Mouse (Mus musculus) gastrocnemius, adult 18-20 months (tissue): ENCODE data around the gene Catsper2. TPM values are rescaled to one million over a fixed set of nuclear protein-coding genes. Genes with fewer than 3 reads are reported as not detected.
A peak's percentile ranks its signal among the peaks of the same experiment; 100 is the strongest.

Experiments used
- DNase-seq: peaks from one replicate; pipeline ENCODE4 v3.0.0; 2021; ENCODE audit warnings: low spot score
- long read RNA-seq, 2 experiments: library from polyadenylated mRNA; stranded (forward); transcript quantifications; one replicate each; pipeline ENCODE4 v2.0.0; 2021
- total RNA-seq, 2 experiments: library from RNA; stranded (reverse); gene quantifications; 2 replicates each; pipeline ENCODE4 v1.2.3; 2021

Gene Catsper2
- total RNA-seq: 1 to 10 TPM; 1.7 to 1.8 TPM
- long read RNA-seq, experiment 1, partial matches to known transcripts: 0 of 1 reads
- long read RNA-seq, experiment 1, other reads (novel, unspliced or antisense): 1 of 1 reads
- long read RNA-seq, experiment 2, partial matches to known transcripts: 0 of 1 reads
- long read RNA-seq, experiment 2, other reads (novel, unspliced or antisense): 1 of 1 reads

DNA sequence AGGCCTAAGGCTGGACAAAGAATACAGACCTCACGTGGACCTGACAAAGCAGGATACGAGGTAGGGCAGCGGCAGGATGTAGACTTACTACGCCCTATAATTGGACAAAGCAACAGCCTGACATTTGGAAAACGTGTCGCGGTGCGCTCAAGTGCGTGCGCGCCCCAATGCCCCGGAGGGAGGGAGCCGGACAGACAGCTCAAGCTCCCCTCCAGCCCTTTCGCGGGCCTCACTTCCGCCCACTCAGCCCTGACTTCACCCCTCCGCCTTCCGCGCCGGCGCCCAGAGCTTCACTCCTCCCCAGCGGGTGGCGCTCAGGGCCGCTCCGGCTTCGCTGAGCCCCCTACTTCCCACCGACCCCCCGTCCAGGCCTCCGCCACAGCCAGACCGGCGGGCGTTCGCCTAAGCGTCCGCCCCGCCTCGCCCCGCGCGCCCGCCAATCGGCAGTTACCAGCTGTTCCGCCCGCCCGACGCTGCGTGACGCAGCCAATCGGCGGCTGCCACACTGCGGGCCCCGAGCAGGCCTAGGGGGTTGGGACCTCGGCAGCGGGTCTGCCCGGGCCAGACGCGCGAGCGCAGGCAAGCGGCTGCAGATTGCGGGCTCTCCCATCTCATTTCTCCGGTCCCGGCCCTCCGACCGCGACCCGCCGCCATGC is at the start of gene Catsper2, which contains the start of gene Pdia3:
Gene Catsper2 (minus strand): TSS at position 406 of the 656 bp plus-strand sequence.
Gene Pdia3 (plus strand): TSS at position 389 of the 656 bp plus-strand sequence.
- peak; percentile 96 for DNase-seq

DNA sequence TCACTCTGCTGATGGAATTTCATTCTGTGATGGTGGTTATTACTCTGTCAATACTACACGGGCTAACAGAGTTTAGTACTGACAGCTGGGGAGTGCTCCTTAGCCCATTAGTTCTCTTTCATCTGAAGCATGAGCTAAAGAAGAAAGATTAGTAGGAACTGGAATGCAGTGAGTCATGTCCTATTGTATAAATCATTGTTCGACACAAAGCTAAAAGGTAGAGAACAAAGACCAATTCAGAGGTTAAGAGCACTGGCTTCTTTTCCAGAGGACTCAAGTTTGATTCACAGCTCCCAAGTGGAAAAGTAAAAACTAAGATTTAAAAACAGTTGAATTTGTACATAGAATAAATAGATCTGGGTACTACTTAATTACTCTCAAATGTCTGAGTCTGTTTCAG is 46.5 kb upstream of the Catsper2 start:
- DNase-seq: no peak

DNA sequence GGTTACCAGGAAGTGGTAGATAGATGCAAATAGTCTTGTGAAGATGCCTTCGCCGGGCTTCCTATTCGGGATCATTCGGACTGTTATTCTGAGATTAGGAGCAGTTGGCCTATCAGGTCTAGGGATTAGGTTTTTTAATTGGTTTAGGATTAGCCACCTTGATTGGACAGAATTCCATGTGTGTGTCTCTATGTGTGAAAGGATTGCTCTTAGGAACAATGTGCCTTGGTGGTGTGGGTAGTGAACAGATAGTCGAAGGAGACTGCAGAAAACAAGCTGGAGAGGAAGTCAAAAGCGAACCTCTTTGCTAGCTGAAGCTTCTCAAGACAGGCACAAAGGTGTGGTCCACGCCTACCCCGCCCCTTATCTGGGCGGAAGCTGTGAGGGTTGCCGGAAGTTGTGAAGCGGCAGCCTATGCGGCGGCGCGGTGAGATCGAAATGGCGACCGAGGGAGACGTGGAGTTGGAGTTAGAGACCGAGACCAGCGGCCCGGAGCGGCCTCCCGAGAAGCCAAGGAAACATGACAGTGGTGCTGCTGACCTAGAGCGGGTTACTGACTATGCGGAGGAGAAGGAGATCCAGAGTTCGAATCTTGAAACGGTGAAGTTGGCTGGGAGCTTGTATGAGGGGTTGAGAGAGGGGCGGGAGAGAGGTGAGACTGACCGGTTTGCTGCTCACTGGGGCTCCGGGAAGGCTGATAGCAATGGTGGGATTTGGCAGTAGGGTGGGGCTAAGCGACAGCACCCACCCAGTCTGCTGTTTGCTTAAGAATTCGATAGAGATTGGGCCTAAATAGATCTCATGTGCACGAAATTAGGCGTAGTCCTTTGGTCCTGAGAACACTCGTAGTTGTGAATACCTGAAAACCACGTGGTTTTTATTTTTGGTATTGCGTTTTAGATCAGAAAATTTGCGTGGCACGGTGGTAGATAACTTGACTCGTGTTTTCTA is 43.4 kb upstream of the Catsper2 start, which contains the start of gene Serinc4:
Gene Serinc4 (minus strand): TSS at position 90 of the 951 bp plus-strand sequence.
- DNase-seq: peak; percentile 77

DNA sequence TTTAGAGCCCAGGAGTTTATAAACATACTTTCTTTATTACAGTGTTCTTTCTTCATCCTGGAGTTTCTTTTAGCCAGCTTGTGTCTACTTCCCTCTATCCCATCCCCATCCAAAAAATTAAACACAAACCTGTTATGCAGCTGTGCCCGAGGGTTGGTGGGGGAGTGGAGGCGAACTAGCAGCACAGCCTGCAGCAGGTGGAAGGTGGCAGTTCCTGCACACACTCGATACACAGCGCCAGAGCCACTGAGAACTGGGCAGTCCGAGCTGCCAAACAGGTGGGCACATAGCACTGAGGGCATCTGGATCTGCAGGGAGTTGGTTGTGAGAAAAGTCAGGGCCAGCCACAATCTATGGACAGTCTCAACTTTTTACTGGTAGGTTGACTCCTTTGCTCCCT is 41.9 kb upstream of the Catsper2 start:
- no peak for DNase-seq

DNA sequence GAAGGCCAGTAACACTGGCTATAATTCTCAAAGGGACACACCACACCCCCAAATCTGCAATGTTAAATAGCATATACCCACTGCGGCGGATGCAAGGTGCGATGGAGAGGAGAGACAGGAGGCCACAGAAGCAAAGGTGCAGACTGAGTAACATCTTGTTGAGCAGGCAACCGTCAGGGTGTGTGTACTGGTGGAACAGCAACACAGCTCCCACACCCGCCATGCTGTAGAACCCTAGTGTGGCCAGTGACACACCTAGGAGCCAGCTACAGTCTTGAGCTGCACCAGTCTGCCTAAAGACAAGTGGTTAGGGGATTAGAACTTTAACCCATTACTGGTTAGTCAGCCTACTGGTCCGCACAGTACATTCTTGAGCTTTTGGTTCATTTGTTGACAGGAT is 40.3 kb upstream of the Catsper2 start:
- no peak for DNase-seq

DNA sequence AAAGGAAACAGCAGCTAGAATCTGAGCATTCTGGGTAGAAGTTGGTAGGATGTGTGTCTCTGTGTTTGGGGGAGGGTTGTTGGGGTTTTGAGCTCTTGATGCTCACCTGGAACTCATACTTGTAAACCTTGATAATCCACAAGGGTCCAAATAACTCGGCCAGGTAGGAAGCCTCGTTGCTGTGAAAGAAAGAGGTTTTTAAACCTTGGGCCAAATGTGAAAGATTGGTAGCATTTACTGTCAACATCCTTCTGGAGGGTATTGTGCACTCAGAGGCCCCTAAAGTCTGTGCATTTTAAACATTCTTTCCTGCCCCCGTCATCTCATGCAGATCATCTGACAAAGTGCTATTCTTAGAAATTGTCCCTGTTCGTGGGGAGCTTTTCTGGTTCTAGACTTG is 39.4 kb upstream of the Catsper2 start, which contains the start of gene Hypk:
Gene Hypk (plus strand): TSS at position 301 of the 400 bp plus-strand sequence.
- DNase-seq: no peak

DNA sequence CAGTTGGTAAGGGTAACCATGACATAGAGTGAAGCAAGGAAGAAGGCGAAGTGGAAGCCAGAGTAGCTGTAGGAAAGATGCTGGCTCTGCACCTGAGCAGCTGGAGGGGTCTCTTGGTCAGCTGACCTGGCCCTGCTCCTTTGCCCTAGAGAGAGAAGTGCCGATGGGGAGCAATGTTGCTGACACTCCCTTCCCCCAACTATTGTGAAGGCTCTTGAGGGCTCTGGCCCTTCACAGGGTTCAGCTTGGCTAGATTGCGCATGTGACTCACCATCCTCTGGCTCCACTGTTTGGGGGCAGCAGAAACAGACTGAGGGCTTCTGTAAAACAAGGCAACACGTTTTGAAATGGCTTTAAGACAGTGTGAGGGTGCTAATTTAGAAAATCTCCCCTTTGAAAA is 38.8 kb upstream of the Catsper2 start:
- DNase-seq: no peak

DNA sequence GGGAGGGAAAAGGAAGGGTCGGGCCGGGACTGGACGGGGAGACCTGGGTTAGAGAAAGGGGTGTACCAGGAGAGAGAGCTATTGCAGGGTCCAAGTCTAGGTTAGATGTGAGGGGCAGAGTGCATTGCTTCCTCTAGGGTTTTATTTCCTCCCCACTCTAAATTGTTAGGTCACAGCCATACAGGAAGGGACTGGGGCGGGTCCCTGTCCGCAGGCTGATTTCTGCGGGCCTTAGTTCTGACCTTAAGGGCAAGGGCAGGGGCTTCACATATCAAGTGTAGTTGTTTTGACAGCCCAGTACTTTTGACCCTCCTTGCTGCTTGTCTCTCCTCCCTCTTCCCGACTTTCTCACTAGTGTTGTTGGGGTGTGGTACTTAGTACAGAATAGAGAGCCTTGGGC is 36.5 kb upstream of the Catsper2 start:
- no peak for DNase-seq

DNA sequence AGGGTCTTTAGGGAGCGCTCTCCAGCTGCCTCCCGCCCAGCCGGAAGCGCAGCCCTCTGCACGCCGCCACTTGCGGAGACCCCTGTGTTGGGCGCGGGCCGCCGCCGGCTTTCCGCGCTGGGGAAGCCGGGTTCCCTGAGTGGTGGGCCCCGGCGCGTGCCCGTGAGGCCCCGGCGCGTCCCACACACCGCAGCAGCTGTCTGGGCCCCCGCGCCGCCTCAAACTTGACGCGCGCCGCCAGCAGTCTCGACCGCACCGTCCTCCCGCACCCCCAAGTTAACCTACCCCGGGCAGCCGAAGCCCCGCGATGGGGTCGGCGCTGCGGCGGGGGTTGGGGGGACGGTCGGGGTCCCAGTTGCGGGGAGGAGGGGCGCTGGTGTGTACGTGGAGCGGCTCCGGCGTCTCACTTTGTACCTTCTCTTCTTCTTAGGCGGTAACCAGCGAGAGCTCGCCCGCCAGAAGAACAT is 36.0 kb upstream of the Catsper2 start:
- DNase-seq: no peak

DNA sequence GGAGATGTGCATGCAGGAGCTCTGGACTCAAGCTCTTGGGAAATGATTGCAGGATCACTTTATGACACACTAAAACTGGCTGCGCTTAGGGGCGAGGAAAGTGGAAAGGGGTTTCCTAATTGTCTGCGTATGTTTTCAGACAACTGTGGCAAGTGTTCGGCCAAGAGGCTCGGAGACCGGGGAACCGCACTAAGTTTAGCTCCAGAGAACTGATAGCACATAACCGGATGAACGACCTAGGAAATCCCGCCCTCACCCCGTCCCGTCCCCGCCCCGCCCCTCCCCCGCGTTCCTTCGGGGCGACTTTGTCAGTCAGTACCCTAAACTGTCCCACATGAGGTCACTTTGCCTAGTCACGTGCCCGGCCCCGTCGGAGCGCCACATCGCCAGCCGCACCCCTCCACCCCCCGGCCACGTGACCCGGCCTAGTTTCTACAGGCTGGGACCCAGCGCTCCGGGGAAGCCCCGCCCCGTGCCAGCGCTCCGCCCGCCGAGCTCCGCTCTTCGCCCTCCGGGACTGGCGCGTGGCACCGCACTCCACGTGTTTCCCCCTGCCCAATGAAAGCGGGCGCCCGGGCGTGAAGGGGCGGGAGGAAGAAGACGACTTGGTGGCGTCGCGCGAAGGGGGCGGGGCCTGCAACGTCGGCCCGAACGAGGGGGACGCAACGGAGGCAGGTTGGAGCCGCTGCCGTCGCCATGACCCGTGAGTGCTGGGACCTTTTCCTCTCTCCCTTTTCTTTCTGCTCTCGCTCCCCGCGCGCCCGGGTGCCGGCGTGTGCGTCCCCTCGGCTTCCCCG is 35.3 kb upstream of the Catsper2 start, which contains the start of gene Serf2:
Gene Serf2 (plus strand): TSS at position 457 of the 797 bp plus-strand sequence.
- DNase-seq: peak; percentile 100

DNA sequence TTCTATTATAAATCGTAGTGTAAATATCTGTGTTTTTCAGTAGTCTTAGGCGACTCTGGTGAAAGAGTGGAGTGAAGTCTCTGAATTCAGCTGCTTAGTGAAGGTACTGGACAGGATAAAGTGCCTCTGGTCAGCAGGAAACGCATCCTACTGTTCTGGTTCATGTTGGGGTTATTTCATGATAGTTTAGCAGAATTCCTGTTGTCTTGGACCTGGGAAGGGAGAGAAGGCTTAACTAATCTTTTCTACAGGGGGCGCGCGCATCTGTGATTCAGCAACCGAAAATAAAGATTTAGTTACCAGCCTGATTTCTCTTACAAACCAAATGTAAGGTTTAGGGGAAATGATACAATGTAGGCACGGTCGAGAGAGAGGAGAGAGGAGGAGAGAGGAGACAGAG is 34.5 kb upstream of the Catsper2 start:
- peak; percentile 57 for DNase-seq

DNA sequence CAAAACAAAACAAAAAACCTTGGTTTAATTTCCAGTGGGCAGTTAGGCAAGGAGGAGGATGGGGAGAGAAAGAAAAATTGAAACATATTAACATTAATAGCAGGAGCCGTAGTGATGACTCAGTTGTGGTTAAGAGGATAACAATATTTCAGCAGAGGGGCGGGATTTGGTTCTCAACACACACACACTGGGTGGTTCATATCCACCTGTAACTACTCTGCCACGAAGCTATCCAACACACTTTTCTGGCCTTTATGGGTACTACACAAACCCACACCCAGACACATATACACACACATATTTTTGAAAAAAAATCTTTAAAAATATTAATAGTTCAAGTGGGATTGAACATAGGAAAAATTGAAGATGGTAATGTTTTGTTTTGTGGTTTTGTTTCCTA is 33.4 kb upstream of the Catsper2 start:
- no peak for DNase-seq

DNA sequence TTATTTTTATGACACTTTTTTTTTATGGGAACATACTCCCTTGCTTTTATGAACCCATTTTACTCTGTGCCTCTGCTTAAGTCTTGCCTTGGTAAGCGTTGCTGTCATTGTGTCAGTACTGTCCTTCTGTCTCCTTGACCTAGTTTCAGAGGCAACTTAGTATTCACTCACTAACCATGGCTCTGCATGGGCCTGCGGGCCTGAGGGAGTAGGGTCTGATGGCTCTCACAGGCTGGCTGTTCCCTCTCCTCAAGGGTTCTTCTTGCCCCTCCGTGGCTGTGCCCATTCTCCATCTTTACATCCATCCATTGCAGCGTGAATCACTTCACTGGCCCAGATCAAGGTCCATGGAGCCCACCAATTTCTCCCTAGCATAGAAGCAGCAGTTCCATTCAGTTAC is 32.9 kb upstream of the Catsper2 start:
- no peak for DNase-seq

DNA sequence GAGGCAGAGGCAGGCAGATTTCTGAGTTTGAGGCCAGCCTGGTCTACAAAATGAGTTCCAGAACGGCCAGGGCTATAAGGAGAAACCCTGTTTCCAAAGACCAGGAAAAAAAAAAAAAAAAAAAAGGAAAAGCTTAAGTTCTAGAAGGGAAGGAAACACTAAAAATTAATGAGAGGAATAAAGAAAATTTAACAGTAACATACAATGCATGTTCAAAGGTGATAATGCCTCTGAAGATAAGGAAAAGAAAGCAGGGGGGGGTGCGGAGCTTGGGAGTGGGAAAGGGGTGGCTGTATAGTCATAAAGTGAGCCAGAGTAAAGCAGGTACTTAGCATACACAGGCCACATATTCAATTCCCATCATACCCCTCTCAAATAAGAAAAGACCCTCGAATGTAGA is 31.5 kb upstream of the Catsper2 start:
- no peak for DNase-seq

DNA sequence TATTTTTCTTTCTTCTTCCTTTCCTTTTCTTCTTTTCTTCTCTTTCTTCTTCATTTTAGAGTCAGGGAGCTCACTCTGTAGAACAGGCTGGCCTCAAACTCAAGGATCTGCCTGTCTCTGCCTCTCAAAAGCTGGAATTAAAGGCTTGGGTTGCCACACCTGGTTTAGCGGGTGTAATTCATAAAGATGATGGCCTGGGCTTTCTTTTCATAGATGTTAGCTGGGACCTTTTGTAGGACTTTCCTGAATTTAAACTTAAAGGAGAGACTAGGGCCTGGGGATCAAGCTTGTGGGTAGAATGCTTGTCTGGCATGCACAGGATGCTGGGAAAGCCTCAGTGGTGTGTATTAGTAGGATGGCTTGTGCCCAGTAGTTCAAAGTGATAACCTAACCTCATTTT is 30.6 kb upstream of the Catsper2 start, which contains the start of gene Ell3:
Gene Ell3 (minus strand): TSS at position 101 of the 400 bp plus-strand sequence.
- no peak for DNase-seq

DNA sequence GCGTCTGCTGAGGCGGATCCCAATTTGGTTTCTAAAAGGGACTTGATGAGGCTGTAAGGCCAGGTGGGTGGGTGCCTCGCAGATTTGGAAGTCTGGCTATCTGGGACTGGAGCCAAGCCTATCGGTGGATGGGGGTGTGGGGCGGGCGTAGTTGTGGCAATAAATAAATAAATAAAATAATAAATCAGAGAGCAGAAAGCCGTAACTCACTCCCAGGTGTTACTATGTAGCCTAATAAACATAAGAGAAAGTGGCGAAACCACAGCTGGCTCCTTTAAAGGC is 29.4 kb upstream of the Catsper2 start:
- DNase-seq: no peak

DNA sequence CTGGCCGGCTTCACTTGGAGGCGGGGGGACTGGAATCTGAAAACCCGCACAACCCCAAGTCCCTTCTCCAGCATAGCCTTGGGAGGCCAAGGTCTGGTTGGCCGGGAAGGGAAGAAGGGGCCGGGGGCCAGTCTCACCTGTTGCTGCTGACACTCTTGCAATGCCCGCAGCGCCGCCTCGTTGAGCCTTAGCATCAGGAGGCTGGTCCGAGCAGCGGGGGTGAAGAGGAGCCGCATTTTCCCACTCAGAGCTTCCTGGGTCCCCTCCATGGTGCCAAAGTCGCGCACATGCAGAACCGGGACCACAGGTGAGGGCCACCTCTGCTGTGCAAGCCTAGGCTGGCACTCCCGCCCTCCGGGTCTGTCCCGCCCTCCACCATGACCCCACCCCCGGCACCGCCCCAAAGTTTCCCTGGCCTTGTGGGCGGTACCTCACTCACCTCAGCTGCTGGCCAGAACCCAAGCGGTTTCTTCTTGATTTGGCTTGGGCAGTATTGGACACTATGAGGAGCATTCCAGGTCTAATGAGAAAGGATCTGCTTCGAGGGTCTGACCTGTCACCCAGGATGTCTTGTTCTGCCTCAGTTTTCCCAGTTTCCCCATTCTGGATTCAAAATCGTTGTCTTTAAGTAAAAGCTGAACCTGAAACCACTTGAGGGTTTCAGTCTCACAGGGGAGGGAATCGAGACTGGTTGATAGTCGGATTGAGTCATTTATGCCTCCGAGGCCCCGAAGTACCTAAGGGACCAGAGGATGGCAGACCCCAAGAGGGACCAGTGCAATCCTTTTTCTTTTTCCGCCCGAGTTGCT is 28.9 kb upstream of the Catsper2 start:
- DNase-seq: peak; percentile 51

DNA sequence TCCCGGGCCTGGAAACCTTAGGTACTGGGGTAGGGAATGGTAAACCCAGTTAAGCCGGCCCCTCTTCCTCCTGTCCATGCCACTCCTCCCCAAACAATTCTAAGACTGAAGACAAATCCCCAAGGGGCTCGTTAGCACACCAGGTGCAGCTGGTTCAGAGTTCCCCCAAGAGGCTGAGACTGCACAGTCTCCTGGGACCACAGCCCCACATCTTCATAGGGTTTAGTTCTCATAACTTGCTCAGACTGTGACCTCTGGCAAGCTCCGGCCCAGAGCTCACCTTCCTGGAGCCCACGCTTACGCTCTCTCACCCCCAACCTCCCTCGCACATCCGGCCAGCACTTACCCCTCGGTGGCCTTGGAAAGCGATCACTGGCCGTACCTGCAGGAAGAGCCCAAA is 28.2 kb upstream of the Catsper2 start:
- DNase-seq: no peak

DNA sequence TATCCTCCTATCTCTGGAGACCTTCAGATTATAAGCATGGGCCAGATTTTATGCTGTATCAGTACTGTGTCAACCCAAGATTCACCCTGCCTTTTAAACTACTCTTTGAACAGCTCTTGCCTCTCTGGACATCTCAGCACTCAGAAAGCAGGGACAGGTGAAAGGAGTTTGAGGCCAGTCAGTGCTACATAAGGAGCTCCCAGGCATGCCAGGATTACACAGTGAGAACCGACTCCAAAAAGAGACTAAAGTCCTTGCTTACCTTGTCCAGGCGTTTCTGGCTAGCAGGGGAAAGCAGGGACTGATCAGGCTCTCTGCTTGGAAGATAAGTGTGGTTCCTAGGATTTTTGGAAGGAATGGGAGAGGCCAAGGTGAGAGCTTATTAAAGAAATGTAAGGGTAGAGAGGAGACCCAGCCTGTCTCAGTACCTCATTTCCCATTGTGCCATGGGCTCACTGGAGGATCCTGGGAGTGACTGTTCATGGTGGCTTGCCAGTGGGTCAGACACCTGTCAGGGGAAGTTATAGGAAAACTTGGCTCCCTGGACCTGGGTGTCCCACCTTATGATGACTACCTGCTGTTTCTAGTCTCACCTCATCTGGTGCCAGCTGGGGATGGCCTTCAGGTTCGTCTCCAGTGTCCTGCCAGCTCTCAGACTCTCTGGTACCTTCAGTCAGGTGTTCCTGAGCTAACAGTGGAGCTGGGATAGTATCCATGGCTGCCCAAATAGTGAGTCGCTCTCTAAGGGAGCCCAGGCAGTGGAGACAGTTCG is 27.4 kb upstream of the Catsper2 start:
- no peak for DNase-seq
